ENCODE assay signal across 17 mouse cellular contexts in genomic region chr7:65140832-65141231, GRCm38 (mm10).
"Had no signal": no experiment of that assay in that cellular context is flagged by ENCODE, and none has a peak within 500 bp of the region (broad histone marks: within the 10 kb centered on the region; RNA-seq: fewer than 3 reads in every experiment).

No protein-coding gene starts in this region.

- DNase-seq: left cerebral cortex, postnatal 4 days; liver; liver, embryonic 13.5 days; liver, postnatal 0 days; lung, adult 18-20 months; lung, adult 2 months; lung, embryonic 14.5 days; lung, postnatal 10 days; lung, postnatal 14 days; lung, postnatal 36 days; lung, postnatal 4 days; midbrain, embryonic 14.5 days had no signal

- ATAC-seq: liver, embryonic 12.5 days; liver, postnatal 0 days; lung, postnatal 0 days; midbrain, embryonic 13.5 days; midbrain, embryonic 15.5 days; midbrain, embryonic 16.5 days had no signal
